Mouse (Mus musculus) E14TG2a.4 (cell line): Measurements from ENCODE around the gene Ppfibp1.

Experiments
- CTCF ChIP-seq: conservative IDR thresholded peaks from 2 replicates; pipeline ENCODE4 v1.5.1; 2014; ENCODE audit warnings: low read length
- NANOG ChIP-seq: IDR thresholded peaks from 2 replicates; pipeline ENCODE4 v1.6.1; 2014; ENCODE audit warnings: borderline replicate concordance, low read length, mixed read lengths
- POU5F1 ChIP-seq: IDR thresholded peaks from 2 replicates; pipeline ENCODE4 v1.6.1; 2014; ENCODE audit warnings: low read length, borderline replicate concordance

- TF ChIP-seq CTCF (no peak), POU5F1 (no peak), NANOG (no peak)
Observed at GRCm38 (mm10) chr6:147064944-147065261, 176.6 kb downstream of the Ppfibp1 start.
